Mouse (Mus musculus) testis, adult 2 months (tissue): ENCODE measurements around the gene Cdip1.

Experiments used
- CTCF ChIP-seq: fragments of 200-500 bp; IDR thresholded peaks from 2 replicates; pipeline ENCODE4 v1.5.1; 2012; ENCODE audit warnings: low read depth, mild to moderate bottlenecking, inconsistent platforms, low read length, moderate library complexity; ENCODE audit not compliant: control insufficient read depth, insufficient read depth, insufficient replicate concordance
- POLR2A ChIP-seq: fragments of 200-500 bp; IDR thresholded peaks from 2 replicates; pipeline ENCODE4 v1.6.1; 2012; ENCODE audit warnings: low read depth, mild to moderate bottlenecking, inconsistent platforms, low read length, moderate library complexity; ENCODE audit not compliant: control insufficient read depth

DNA sequence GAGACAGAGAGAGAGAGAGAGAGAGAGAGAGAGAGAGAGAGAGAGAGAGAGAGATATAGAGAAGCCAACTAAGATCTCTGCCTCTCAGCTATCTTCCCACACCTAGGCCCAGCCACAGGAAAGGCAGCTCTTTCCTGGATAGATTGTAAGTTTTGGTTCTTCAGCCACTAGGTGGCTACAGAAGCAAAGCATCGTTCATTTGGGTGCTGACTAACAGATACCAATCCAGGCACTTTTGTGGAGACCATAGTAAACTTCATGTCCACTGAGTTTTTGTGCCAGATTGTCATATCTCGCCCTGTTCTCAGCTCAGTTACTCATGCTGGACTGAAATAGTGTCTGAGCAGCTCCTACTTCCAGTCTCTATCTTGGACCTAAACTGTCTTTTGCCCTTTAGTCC, 26.8 kb downstream of the Cdip1 start:
- TF ChIP-seq CTCF (no peak), POLR2A (no peak)
